Mouse (Mus musculus): ENCODE results near the gene Hnrnpa3. TPM values are rescaled to one million over a fixed set of nuclear protein-coding genes. Genes with fewer than 3 reads are reported as not detected.
"Not testable (repeated sequence)": the region's sequence is repeated elsewhere in the genome, so short reads cannot be mapped to it uniquely, and the experiment has no call there.

Hnrnpa3 gene
- polyA plus RNA-seq, 1 experiment from 2014 or later = 233 TPM

- Histone ChIP-seq H3K27ac (ENCODE audit: poor library complexity, severe bottlenecking) (no peak overlapping the region), H3K4me1 (replicated peaks) (peaks cover 5% of the 10 kb centered on the region; the same call in 1 of the 2 replicates), H3K9ac (no peak overlapping the region), H3K27me3 (replicated peaks) (no peaks in the 10 kb centered on the region), H3K36me3 (no peaks in the 10 kb centered on the region), H3K9me3 (replicated peaks) (no peaks in the 10 kb centered on the region), H3K4me2 (no peak overlapping the region), H3K4me3 (no peak overlapping the region)
- ATAC-seq (ENCODE audit: insufficient number of reproducible peaks, low FRiP score) = no peak
Observed at GRCm38 (mm10) chr2:75637361-75637760, 21.7 kb upstream of the Hnrnpa3 start.

GRCm38 (mm10) chr2:75637822-75638221, 21.2 kb upstream of the Hnrnpa3 start:
- ATAC-seq (ENCODE audit: insufficient number of reproducible peaks, low FRiP score); H3K4me2 ChIP-seq; H3K27me3 ChIP-seq (replicated peaks); H3K4me3 ChIP-seq; H3K9me3 ChIP-seq (replicated peaks); H3K27ac ChIP-seq (ENCODE audit: poor library complexity, severe bottlenecking); H3K9ac ChIP-seq; H3K36me3 ChIP-seq; H3K4me1 ChIP-seq (replicated peaks): not testable (repeated sequence)
- WGBS = 81% methylated on average over 6 of the region's 6 CpGs

DNA sequence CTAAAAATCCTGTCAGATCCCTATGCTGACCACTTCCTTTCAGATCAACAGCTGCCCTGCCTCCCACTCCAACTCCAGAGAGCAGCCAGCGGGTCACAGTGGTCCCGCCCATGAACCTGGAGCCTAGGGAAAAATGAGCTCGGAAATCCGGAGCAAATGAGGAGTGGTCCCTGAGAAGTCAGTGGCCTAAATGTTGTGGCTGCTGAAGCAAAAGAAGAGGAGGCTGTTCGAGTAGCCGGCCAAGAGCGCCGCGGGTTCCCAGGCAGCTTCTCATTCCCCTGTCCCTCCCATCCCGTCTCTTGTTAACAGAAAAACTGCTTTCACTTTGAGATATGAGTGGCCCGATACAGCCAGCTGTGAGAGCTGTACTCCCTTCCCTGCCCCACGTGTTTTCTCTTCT, 19.5 kb upstream of the Hnrnpa3 start:
- not testable (repeated sequence) for H3K9ac ChIP-seq; H3K27ac ChIP-seq (ENCODE audit: poor library complexity, severe bottlenecking); H3K27me3 ChIP-seq (replicated peaks); H3K9me3 ChIP-seq (replicated peaks); H3K4me3 ChIP-seq; H3K36me3 ChIP-seq; ATAC-seq (ENCODE audit: insufficient number of reproducible peaks, low FRiP score)
- peaks cover 14% of the 10 kb centered on the region for H3K4me1 ChIP-seq (replicated peaks)
- peak overlapping the region; percentile 44; the same call in 1 of the 2 replicates for H3K4me2 ChIP-seq
- WGBS = 9% methylated on average over 11 of the region's 12 CpGs

DNA sequence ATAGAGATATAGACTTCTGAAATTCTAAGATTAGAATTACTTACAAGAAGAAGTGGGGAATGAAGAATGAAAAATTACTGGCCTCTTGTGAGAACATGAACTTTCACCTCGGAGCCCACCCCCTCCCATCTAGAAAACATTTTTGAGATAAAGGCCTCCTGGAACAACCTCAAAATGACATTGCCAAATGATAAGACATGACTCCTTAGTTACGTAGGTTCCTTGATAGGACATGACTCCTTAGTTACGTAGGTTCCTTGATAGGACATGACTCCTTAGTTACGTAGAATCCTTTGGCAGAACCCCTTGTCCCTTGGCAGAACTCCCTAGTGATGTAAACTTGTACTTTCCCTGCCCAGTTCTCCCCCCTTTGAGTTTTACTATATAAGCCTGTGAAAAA, 16.7 kb upstream of the Hnrnpa3 start:
- ATAC-seq (ENCODE audit: insufficient number of reproducible peaks, low FRiP score); H3K9me3 ChIP-seq (replicated peaks): not testable (repeated sequence)
- WGBS = 28% methylated on average over 4 of the region's 4 CpGs

DNA sequence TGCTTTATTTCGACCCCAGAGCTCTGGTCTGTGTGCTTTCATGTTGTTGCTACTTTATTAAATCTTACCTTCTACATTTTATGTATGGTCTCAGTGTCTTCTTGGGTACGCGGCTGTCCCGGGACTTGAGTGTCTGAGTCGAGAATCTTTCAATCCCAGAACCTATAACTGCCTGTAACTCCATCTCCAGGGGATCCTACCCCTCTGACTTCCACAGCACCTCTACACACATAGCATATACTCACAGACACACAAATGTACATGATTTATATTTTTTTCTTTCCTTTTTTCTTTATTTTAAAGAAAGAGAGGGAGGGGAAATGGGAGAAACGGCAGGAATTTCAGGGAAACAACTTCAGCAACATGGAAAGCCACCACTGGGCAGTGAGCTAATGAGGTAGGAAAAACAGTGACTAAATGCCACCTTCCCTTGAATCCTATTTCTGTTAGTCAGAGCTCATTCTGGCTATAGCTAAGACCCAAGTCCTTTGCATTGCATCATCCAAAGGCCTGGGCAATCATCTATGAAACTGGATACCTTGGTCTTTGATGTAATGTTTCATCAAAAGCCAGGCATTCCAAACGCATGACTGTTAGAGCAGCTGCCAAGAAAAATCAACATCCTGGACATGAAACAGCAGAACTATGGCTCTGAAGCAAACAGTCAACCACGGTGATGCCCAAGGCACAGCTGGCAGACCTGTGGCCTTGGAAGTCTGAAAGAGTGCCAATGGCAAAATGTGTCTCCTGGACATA, 16.1 kb upstream of the Hnrnpa3 start:
- Histone ChIP-seq H3K9ac (no peak overlapping the region), H3K4me3 (no peak overlapping the region), H3K27ac (ENCODE audit: poor library complexity, severe bottlenecking) (peak overlapping the region; percentile 56), H3K9me3 (replicated peaks) (peaks cover 6% of the 10 kb centered on the region), H3K27me3 (replicated peaks) (no peaks in the 10 kb centered on the region), H3K36me3 (0 out of 2 replicates have a peak, but pooled peaks cover 4% of the 10 kb centered on the region), H3K4me2 (no peak overlapping the region), H3K4me1 (replicated peaks) (peaks cover 14% of the 10 kb centered on the region)
- WGBS = 66% methylated on average over 8 of the region's 8 CpGs
- ATAC-seq (ENCODE audit: insufficient number of reproducible peaks, low FRiP score) = peak; percentile 63; the same call in 1 of the 2 replicates

More for the DNA sequence above, 16.7 kb upstream of the Hnrnpa3 start:
- not testable (repeated sequence) for H3K4me2 ChIP-seq; H3K27me3 ChIP-seq (replicated peaks); H3K36me3 ChIP-seq; H3K9ac ChIP-seq; H3K27ac ChIP-seq (ENCODE audit: poor library complexity, severe bottlenecking); H3K4me3 ChIP-seq
- H3K4me1 ChIP-seq (replicated peaks) = peaks cover 14% of the 10 kb centered on the region

- no peaks in the 10 kb centered on the region for H3K27me3 ChIP-seq (replicated peaks)
- H3K4me1 ChIP-seq (replicated peaks) = peaks cover 14% of the 10 kb centered on the region
- 0 out of 2 replicates have a peak, but pooled peaks cover 4% of the 10 kb centered on the region for H3K36me3 ChIP-seq
- 83% methylated on average over 6 of the region's 6 CpGs for WGBS
- 0 out of 2 replicates have a peak overlapping the region, but pooled peaks have one; percentile 21 for H3K27ac ChIP-seq (ENCODE audit: poor library complexity, severe bottlenecking)
- H3K4me2 ChIP-seq = no peak overlapping the region
- no peak overlapping the region for H3K9ac ChIP-seq
- ATAC-seq (ENCODE audit: insufficient number of reproducible peaks, low FRiP score) = no peak
- no peak overlapping the region for H3K4me3 ChIP-seq
- peaks cover 6% of the 10 kb centered on the region for H3K9me3 ChIP-seq (replicated peaks)
Observed at GRCm38 (mm10) chr2:75643950-75644349, 15.1 kb upstream of the Hnrnpa3 start.

- Histone ChIP-seq H3K4me1 (replicated peaks) (peaks cover 14% of the 10 kb centered on the region), H3K4me3 (no peak overlapping the region), H3K4me2 (no peak overlapping the region), H3K27me3 (replicated peaks) (no peaks in the 10 kb centered on the region), H3K9ac (no peak overlapping the region), H3K27ac (ENCODE audit: poor library complexity, severe bottlenecking) (no peak overlapping the region), H3K36me3 (0 out of 2 replicates have a peak, but pooled peaks cover 4% of the 10 kb centered on the region), H3K9me3 (replicated peaks) (peaks cover 6% of the 10 kb centered on the region)
- WGBS = 85% methylated on average over 12 of the region's 12 CpGs
- no peak for ATAC-seq (ENCODE audit: insufficient number of reproducible peaks, low FRiP score)
Observed at GRCm38 (mm10) chr2:75645251-75645650, 13.8 kb upstream of the Hnrnpa3 start.

DNA sequence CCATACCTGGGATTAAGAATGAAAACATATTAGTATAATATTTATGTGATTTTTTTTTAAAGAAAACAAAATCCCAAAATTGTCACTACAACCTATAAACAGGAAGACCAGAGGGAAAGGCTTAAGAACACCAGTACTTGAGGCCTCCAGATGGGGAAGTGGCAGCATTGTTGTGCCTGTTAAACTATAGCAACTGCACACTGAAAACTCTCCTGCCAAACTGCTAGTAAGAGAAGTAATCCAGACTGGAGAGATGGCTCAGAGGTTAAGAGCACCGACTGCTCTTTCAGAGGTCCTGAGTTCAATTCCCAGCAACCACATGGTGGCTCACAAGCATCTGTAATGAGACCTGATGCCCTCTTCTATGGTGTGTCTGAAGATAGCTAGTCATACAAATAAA, 8.6 kb upstream of the Hnrnpa3 start:
- no peak overlapping the region for H3K27ac ChIP-seq (ENCODE audit: poor library complexity, severe bottlenecking)
- WGBS = 84% methylated on average over 1 of the region's 1 CpGs
- H3K9ac ChIP-seq = no peak overlapping the region
- H3K4me1 ChIP-seq (replicated peaks) = peaks cover 5% of the 10 kb centered on the region; the same call in 1 of the 2 replicates
- no peaks in the 10 kb centered on the region for H3K36me3 ChIP-seq
- H3K9me3 ChIP-seq (replicated peaks) = peaks cover 1% of the 10 kb centered on the region
- no peak overlapping the region for H3K4me3 ChIP-seq
- no peak overlapping the region for H3K4me2 ChIP-seq
- no peak for ATAC-seq (ENCODE audit: insufficient number of reproducible peaks, low FRiP score)
- no peaks in the 10 kb centered on the region for H3K27me3 ChIP-seq (replicated peaks)

DNA sequence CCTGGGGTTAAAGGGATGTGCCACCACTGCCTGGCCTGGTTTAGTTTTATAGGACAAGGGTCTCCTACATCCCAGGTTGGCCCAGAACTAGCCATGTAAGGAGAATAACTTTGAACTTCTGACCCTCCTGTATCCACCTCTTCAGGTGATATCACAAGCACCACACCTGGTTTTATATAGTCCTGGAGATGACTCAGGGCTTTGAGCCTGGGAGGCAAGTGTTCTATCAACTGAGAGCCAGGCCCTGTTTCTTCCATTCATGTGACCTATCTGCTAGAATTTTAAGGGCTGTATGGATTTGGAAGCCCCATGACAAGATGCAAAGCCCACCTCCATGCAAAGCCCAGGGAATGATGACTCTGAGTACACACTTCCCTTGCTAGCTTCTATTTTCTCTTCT, 5.9 kb upstream of the Hnrnpa3 start:
- Histone ChIP-seq H3K27ac (ENCODE audit: poor library complexity, severe bottlenecking) (no peak overlapping the region), H3K4me2 (no peak overlapping the region), H3K4me1 (replicated peaks) (peaks cover 17% of the 10 kb centered on the region), H3K9me3 (replicated peaks) (no peaks in the 10 kb centered on the region), H3K27me3 (replicated peaks) (no peaks in the 10 kb centered on the region), H3K9ac (no peak overlapping the region), H3K36me3 (no peaks in the 10 kb centered on the region), H3K4me3 (no peak overlapping the region)
- ATAC-seq (ENCODE audit: insufficient number of reproducible peaks, low FRiP score) = no peak

GRCm38 (mm10) chr2:75654679-75655078, 4.4 kb upstream of the Hnrnpa3 start:
- peaks cover 17% of the 10 kb centered on the region for H3K4me1 ChIP-seq (replicated peaks)
- H3K4me2 ChIP-seq = no peak overlapping the region
- H3K27me3 ChIP-seq (replicated peaks) = no peaks in the 10 kb centered on the region
- H3K9me3 ChIP-seq (replicated peaks) = no peaks in the 10 kb centered on the region
- ATAC-seq (ENCODE audit: insufficient number of reproducible peaks, low FRiP score) = no peak
- no peak overlapping the region for H3K9ac ChIP-seq
- no peak overlapping the region for H3K4me3 ChIP-seq
- no peak overlapping the region for H3K27ac ChIP-seq (ENCODE audit: poor library complexity, severe bottlenecking)
- WGBS = 79% methylated on average over 1 of the region's 1 CpGs
- H3K36me3 ChIP-seq = no peaks in the 10 kb centered on the region

GRCm38 (mm10) chr2:75656924-75657323, 2.1 kb upstream of the Hnrnpa3 start:
- Histone ChIP-seq H3K27me3 (replicated peaks) (no peaks in the 10 kb centered on the region), H3K9ac (peak overlapping the region; percentile 96; the same call in 1 of the 2 replicates), H3K27ac (ENCODE audit: poor library complexity, severe bottlenecking) (peak overlapping the region; percentile 99), H3K4me1 (replicated peaks) (peaks cover 24% of the 10 kb centered on the region), H3K9me3 (replicated peaks) (no peaks in the 10 kb centered on the region), H3K4me3 (no peak overlapping the region), H3K4me2 (no peak overlapping the region), H3K36me3 (peaks cover 5% of the 10 kb centered on the region; the same call in 1 of the 2 replicates)
- ATAC-seq (ENCODE audit: insufficient number of reproducible peaks, low FRiP score) = no peak
- WGBS = 94% methylated on average over 5 of the region's 5 CpGs
